Mouse (Mus musculus) gastrocnemius, adult 2 months (tissue): ENCODE measurements around the gene Vps16. TPM values are rescaled to one million over a fixed set of nuclear protein-coding genes. Genes with fewer than 3 reads are reported as not detected.
A peak's percentile ranks its signal among the peaks of the same experiment; 100 is the strongest.

Experiments
- DNase-seq: peaks from one replicate; pipeline ENCODE4 v3.0.0; 2022
- H3K27ac ChIP-seq: fragments of 200-600 bp; 2 replicates; pipeline ENCODE4 v1.8.1; 2022; ENCODE audit warnings: mild to moderate bottlenecking
- H3K4me3 ChIP-seq: fragments of 200-600 bp; 2 replicates; pipeline ENCODE4 v1.8.1; 2022; ENCODE audit warnings: mild to moderate bottlenecking, moderate library complexity
- CTCF ChIP-seq: fragments of 200-600 bp; IDR thresholded peaks from 2 replicates; pipeline ENCODE4 v1.8.1; 2022; ENCODE audit warnings: antibody characterized with exemption, mild to moderate bottlenecking, moderate library complexity
- intact Hi-C: fragments of 180-260 bp; cut with DNase I; formaldehyde crosslinking; loops from one replicate; pipeline ENCODE4 v1.15.1; 2025
- total RNA-seq, 2 experiments: library from RNA; stranded (reverse); gene quantifications; 2 replicates each; pipeline ENCODE4 v1.2.3; 2021

Vps16 gene
- total RNA-seq, 2 experiments from 2014 or later: 15.7 to 19.1 TPM

DNA sequence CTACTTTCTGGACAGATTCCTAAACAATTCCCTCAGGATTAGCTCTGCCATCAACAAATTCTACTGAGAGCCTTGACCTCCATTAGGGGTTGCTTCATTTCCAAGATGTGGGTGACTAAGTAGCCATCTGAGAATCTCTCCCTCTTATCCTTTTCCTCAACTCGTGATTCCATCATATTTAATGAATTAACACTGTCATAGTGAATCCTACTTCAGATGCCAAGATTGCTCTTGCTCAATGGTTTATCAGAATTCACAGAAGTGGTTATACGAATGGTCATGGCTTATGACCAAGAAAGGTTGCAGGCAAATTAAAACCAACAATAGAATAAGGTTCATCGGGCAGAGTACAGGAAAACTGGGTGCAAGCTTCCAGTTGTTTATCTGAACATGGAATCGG is 22.2 kb upstream of the Vps16 start:
- intact Hi-C loops: no loop called here
- TF ChIP-seq CTCF: no peak
- DNase-seq: no peak

DNA sequence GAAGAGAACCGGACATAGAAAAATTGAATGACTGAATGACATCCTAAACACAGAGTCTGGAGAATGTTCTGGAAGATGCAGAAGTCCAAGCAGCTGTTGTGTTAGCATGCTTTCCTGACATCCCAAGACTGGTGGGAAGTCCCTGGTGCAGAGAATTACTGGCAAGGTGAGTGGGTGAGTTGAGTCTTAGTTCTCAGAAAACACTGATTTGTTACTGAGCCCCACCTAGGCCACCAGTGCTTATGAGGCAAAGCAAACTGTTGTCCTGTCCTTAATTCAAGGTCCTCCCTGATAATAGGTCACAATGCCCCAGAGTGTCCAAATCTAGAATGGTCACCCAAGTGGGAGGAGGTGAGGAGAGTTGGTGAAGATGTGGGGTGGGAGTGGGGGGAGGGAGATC is 19.2 kb upstream of the Vps16 start, which contains the start of the genes Gm28372 and 1700020A23Rik:
Gene Gm28372, plus strand, starts transcription at position 301 of the 400 bp plus-strand sequence.
Gene 1700020A23Rik, plus strand, starts transcription at position 321 of the 400 bp plus-strand sequence.
- intact Hi-C loops: no loop called here
- DNase-seq: no peak
- TF ChIP-seq CTCF: no peak
- Histone ChIP-seq H3K27ac (no peak within 1 kb of the TSS), H3K4me3 (no peak within 1 kb of the TSS)

More for the DNA sequence above, 22.2 kb upstream of the Vps16 start:
- no peak overlapping the region for H3K4me3 ChIP-seq
- H3K27ac ChIP-seq: no peak overlapping the region

- no peak within 1 kb of the TSS for H3K4me3 ChIP-seq
- no peak for TF ChIP-seq CTCF
- H3K27ac ChIP-seq: no peak within 1 kb of the TSS
- intact Hi-C loops: no loop called here
- no peak for DNase-seq
These were observed 18.0 kb upstream of the Vps16 start, which contains the start of gene Tmem239 for GRCm38 (mm10) chr2:130406178-130406577. Gene Tmem239, plus strand, starts transcription at chr2:130406478.

DNA sequence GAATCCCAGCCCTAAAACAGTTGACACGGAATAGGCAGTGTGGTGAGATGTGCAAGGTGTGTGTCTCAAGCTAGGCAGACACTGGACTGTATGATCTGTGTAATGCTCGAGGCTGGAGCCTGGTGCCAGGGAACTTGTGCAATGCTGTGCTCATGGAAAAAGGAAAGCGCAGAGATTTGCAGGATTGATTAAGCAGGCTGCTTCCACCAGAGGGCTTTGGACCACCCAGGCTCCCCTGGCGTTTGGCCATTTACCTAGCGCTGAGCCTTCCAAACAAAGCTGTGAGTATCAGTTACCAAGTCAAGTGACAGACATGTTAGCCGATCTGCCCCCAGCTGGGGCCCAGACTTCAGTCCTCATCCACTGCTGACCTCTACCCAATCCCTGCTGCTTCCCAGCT is 15.9 kb upstream of the Vps16 start:
- Histone ChIP-seq H3K4me3 (no peak overlapping the region), H3K27ac (no peak overlapping the region)
- TF ChIP-seq CTCF: no peak
- intact Hi-C loops: no loop called here
- DNase-seq: no peak

GRCm38 (mm10) chr2:130411558-130412495 is 12.3 kb upstream of the Vps16 start:
- no peak overlapping the region for H3K4me3 ChIP-seq
- H3K27ac ChIP-seq: no peak overlapping the region
- DNase-seq: peak; percentile 90
- peak; percentile 99; the same call in 1 of the 2 replicates for TF ChIP-seq CTCF
- intact Hi-C loops: loop anchor here (1.0 kb wide), 1 partner anchor 121 kb away; no protein-coding TSS in a partner anchor

DNA sequence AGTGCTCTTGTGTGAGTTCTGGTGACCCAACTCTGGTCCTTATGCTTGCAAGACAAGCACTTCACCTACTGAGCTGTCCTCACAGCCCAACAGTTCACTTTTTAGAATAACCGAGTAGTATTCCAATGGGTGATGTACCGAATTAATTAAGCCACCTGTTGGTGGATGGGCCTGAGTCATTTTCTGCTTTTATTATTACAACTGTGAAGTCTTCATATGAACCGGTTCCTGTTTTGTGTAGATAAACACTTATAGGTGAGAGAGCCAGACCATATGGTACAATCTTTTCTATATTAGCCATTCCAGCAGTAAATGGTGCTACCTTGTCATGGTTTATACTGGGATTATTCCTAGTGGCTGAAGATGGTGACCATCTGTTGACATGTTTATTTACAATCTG is 11.4 kb upstream of the Vps16 start:
- no peak for TF ChIP-seq CTCF
- intact Hi-C loops: no loop called here
- no peak overlapping the region for H3K4me3 ChIP-seq
- no peak overlapping the region for H3K27ac ChIP-seq
- DNase-seq: no peak

DNA sequence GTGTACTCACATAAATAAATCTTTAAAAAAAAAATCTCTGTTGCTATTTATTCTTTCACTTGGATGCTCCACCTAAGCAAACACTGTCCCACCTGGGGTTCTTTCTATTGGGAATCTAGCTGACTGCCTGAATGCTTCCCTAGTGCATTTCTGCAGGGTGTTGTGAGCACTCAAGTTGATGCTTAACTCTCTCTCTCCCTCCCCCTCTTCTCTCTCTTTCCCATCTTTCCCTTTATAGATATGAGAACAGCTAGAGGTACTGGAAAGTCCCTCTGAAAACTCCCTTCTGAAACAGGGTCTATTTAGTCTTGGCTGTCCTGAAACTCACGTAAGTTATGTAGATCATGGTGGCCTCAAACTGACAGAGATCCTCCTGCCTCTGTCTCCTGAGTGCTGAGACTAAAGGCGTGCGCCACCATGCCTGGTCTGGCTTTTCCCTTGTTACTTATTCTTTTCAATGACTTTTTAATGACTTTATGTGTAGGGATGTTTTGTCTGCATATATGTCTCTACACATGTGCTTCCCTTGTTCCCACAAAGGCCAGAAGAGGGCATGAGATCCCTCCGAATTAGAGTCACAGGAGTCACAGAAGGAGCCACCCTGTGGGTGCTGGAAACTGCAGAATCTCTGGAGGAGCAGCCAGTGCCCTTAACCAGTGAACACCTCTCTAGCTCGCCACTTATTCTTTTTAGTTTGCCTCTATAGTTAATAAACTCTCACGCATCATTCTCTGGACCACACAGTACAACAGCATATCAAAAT is 9.9 kb upstream of the Vps16 start:
- DNase-seq: no peak
- peak; percentile 15; the same call in 1 of the 2 replicates for TF ChIP-seq CTCF
- Histone ChIP-seq H3K27ac (no peak overlapping the region), H3K4me3 (no peak overlapping the region)
- intact Hi-C loops: no loop called here

DNA sequence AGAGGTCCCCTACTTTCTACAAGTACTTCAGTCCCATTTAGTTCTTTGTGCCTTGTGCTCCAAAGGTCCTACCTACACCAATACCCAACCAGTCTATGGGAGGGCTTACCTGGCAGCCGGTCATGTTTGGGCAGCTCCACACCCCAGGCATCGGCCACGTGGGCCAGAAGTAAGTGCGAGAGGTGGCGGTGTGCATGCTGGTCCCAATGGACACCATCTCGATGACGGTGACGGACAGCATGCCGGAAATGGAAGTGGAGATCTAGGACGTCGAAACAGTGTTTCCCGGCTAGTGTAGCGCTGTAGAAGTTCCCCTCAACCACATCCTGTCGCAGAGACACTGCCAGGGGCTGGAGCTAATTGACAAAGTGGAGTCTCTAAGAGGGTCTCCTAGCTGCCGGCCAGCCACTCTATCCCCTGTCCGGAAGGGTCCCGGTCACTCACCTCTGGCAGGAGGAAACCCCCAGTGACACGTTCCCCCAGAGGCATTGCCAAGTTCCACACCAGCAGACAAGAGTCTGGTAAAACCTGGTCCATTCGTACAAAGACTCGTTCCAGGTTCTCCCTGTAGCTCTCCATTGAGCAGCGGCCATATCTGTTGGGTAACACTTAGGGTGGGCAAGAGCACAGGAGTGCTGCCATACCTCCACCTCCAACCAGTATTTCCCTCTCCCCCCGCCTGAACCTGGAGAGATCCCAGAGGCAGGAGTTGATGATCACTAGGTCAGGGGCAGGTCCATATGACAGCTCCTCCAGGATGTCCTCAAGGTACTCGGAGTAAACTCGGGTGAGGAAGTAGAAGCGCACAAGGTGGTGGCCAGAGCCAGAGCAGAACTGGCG is 2.1 kb upstream of the Vps16 start:
- Histone ChIP-seq H3K27ac (no peak overlapping the region), H3K4me3 (no peak overlapping the region)
- no peak for DNase-seq
- no peak for TF ChIP-seq CTCF
- intact Hi-C loops: loop anchor here (5.0 kb wide), 1 partner anchor 135 kb away; no protein-coding TSS in a partner anchor

- TF ChIP-seq CTCF: no peak
- peak overlapping the region; percentile 91 for H3K27ac ChIP-seq
- H3K4me3 ChIP-seq: peak overlapping the region; percentile 90
- peak; percentile 87 for DNase-seq
- intact Hi-C loops: loop anchor here (5.0 kb wide), 1 partner anchor 136 kb away; no protein-coding TSS in a partner anchor
These were observed 578 bp upstream of the Vps16 start for GRCm38 (mm10) chr2:130423397-130424125.

GRCm38 (mm10) chr2:130425112-130425511 is 973 bp downstream of the Vps16 start:
- Histone ChIP-seq H3K4me3 (peak overlapping the region; percentile 90), H3K27ac (peak overlapping the region; percentile 91)
- DNase-seq: no peak
- intact Hi-C loops: no loop called here
- peak; percentile 14; the same call in 1 of the 2 replicates for TF ChIP-seq CTCF

GRCm38 (mm10) chr2:130429851-130430250 is 5.7 kb downstream of the Vps16 start:
- no peak overlapping the region for H3K27ac ChIP-seq
- intact Hi-C loops: no loop called here
- TF ChIP-seq CTCF: no peak
- DNase-seq: no peak
- no peak overlapping the region for H3K4me3 ChIP-seq
